Mouse (Mus musculus) cortical plate, adult 2 months (tissue): ENCODE results near the gene Traf5. TPM values are rescaled to one million over a fixed set of nuclear protein-coding genes. Genes with fewer than 3 reads are reported as not detected.

ENCODE experiments used
- H3K27ac ChIP-seq: fragments of 200-500 bp; 2 replicates; pipeline ENCODE4 v1.5.1; 2012; ENCODE audit warnings: low read length, control low read depth, inconsistent platforms; ENCODE audit not compliant: insufficient read depth
- H3K4me1 ChIP-seq: fragments of 200-500 bp; 2 replicates; pipeline ENCODE4 v1.6.1; 2011; ENCODE audit warnings: low read length; ENCODE audit not compliant: control insufficient read depth, insufficient read depth
- H3K4me3 ChIP-seq: fragments of 200-500 bp; 2 replicates; pipeline ENCODE4 v1.5.1; 2011; ENCODE audit warnings: mild to moderate bottlenecking, low read length, control low read depth; ENCODE audit not compliant: insufficient read depth
- CTCF ChIP-seq: fragments of 200-500 bp; IDR thresholded peaks from 2 replicates; pipeline ENCODE4 v1.5.1; 2011; ENCODE audit warnings: mild to moderate bottlenecking, control low read depth, low read length; ENCODE audit not compliant: insufficient read depth; ENCODE audit errors: extremely low read depth
- POLR2A ChIP-seq: fragments of 200-500 bp; IDR thresholded peaks from 2 replicates; pipeline ENCODE4 v1.6.1; 2011; ENCODE audit warnings: mild to moderate bottlenecking, low read length, control low read depth; ENCODE audit not compliant: insufficient read depth; ENCODE audit errors: extremely low read depth
- polyA plus RNA-seq: library from polyadenylated mRNA; depleted of rRNA; stranded (reverse); fragments of >200 nt; gene quantifications from 2 replicates; pipeline ENCODE4 v1.2.3, GENCODE M21; 2012

Traf5 gene
- polyA plus RNA-seq, 1 experiment = 9.5 TPM

- no peak overlapping the region for H3K4me3 ChIP-seq
- no peak overlapping the region for H3K27ac ChIP-seq
- no peak for TF ChIP-seq POLR2A
- no peak for TF ChIP-seq CTCF
- no peaks in the 10 kb centered on the region for H3K4me1 ChIP-seq
These were observed 105.5 kb downstream of the Traf5 start for GRCm38 (mm10) chr1:191986674-191987480.

GRCm38 (mm10) chr1:191981426-191982102 lies 110.8 kb downstream of the Traf5 start:
- no peak overlapping the region for H3K4me3 ChIP-seq
- 0 out of 2 replicates have a peak, but pooled peaks cover 2% of the 10 kb centered on the region for H3K4me1 ChIP-seq
- no peak overlapping the region for H3K27ac ChIP-seq
- TF ChIP-seq POLR2A (no peak), CTCF (no peak)

GRCm38 (mm10) chr1:191977187-191977586 lies 115.2 kb downstream of the Traf5 start, which contains the start of gene Rd3:
Rd3 (plus strand) TSS chr1:191977370.
- no peak within 1 kb of the TSS for H3K27ac ChIP-seq
- H3K4me1 ChIP-seq = 0 out of 2 replicates have a peak, but pooled peaks cover 2% of the 10 kb centered on the region
- no peak for TF ChIP-seq POLR2A
- TF ChIP-seq CTCF = no peak
- no peak within 1 kb of the TSS for H3K4me3 ChIP-seq

GRCm38 (mm10) chr1:191974509-191975405 lies 117.6 kb downstream of the Traf5 start:
- Histone ChIP-seq H3K27ac (no peak overlapping the region), H3K4me3 (no peak overlapping the region), H3K4me1 (0 out of 2 replicates have a peak, but pooled peaks cover 2% of the 10 kb centered on the region)
- TF ChIP-seq POLR2A (no peak), CTCF (no peak)

- Histone ChIP-seq H3K27ac (no peak overlapping the region), H3K4me3 (no peak overlapping the region), H3K4me1 (no peaks in the 10 kb centered on the region; the same call in 1 of the 2 replicates)
- no peak for TF ChIP-seq POLR2A
These were observed 122.4 kb downstream of the Traf5 start for GRCm38 (mm10) chr1:191969939-191970338.

GRCm38 (mm10) chr1:191964773-191965481 lies 127.4 kb downstream of the Traf5 start:
- Histone ChIP-seq H3K4me3 (no peak overlapping the region), H3K4me1 (no peaks in the 10 kb centered on the region; the same call in 1 of the 2 replicates), H3K27ac (no peak overlapping the region)
- TF ChIP-seq CTCF (peak; percentile 97), POLR2A (no peak)

- TF ChIP-seq POLR2A (no peak), CTCF (peak; percentile 70)
- H3K4me1 ChIP-seq = no peaks in the 10 kb centered on the region; the same call in 1 of the 2 replicates
- no peak overlapping the region for H3K27ac ChIP-seq
- H3K4me3 ChIP-seq = no peak overlapping the region
These were observed 128.2 kb downstream of the Traf5 start for GRCm38 (mm10) chr1:191963948-191964772.

- TF ChIP-seq POLR2A (no peak), CTCF (no peak)
- Histone ChIP-seq H3K4me1 (no peaks in the 10 kb centered on the region; the same call in 1 of the 2 replicates), H3K27ac (no peak overlapping the region), H3K4me3 (no peak overlapping the region)
These were observed 128.9 kb downstream of the Traf5 start for GRCm38 (mm10) chr1:191963413-191963812.
